Mouse (Mus musculus) limb, embryonic 14.5 days (tissue): Measurements from ENCODE around the gene Tns1. TPM values are rescaled to one million over a fixed set of nuclear protein-coding genes. Genes with fewer than 3 reads are reported as not detected.
A peak's percentile ranks its signal among the peaks of the same experiment; 100 is the strongest.
"Not testable (repeated sequence)": the region's sequence is repeated elsewhere in the genome, so short reads cannot be mapped to it uniquely, and the experiment has no call there.

Experiments
- ATAC-seq: fragments of 200-750 bp; cut with Nextera tagmentation; 2 replicates; pipeline ENCODE4 v1.8.0; 2017; ENCODE audit warnings: low read depth, moderate number of reproducible peaks, moderate TSS enrichment; ENCODE audit not compliant: low FRiP score
- DNase-seq: peaks from one replicate; pipeline ENCODE4 v3.0.0-alpha.2; 2015; ENCODE audit warnings: low spot score
- H3K27ac ChIP-seq: fragments of 300-500 bp; sonication (generic); replicated peaks from 2 replicates; pipeline ENCODE4 v1.5.1; 2014; ENCODE audit warnings: low read depth, mild to moderate bottlenecking, low read length, moderate library complexity, mixed read lengths
- H3K27me3 ChIP-seq: fragments of 300-500 bp; sonication (generic); 2 replicates; pipeline ENCODE4 v1.6.1; 2014; ENCODE audit warnings: low read length, mixed read lengths; ENCODE audit not compliant: control insufficient read depth, insufficient read depth
- H3K36me3 ChIP-seq: fragments of 300-500 bp; sonication (generic); 2 replicates; pipeline ENCODE4 v1.6.1; 2014; ENCODE audit warnings: mild to moderate bottlenecking, low read length, moderate library complexity, mixed read lengths; ENCODE audit not compliant: control insufficient read depth, insufficient read depth
- H3K4me1 ChIP-seq: fragments of 300-500 bp; sonication (generic); 2 replicates; pipeline ENCODE4 v1.6.1; 2014; ENCODE audit warnings: antibody characterized with exemption, low read length, mixed read lengths; ENCODE audit not compliant: control insufficient read depth, insufficient read depth
- H3K4me2 ChIP-seq: fragments of 300-500 bp; sonication (generic); replicated peaks from 2 replicates; pipeline ENCODE4 v1.6.1; 2014; ENCODE audit warnings: low read depth, mild to moderate bottlenecking, low read length, moderate library complexity; ENCODE audit not compliant: severe bottlenecking
- H3K4me3 ChIP-seq: fragments of 300-500 bp; sonication (generic); replicated peaks from 2 replicates; pipeline ENCODE4 v1.5.1; 2014; ENCODE audit warnings: low read length
- H3K9ac ChIP-seq: fragments of 300-500 bp; sonication (generic); 2 replicates; pipeline ENCODE4 v1.6.1; 2014; ENCODE audit warnings: mild to moderate bottlenecking, low read depth, low read length, moderate library complexity; ENCODE audit not compliant: severe bottlenecking
- H3K9me3 ChIP-seq: fragments of 300-500 bp; sonication (generic); 2 replicates; pipeline ENCODE4 v1.6.1; 2016; ENCODE audit warnings: low read length; ENCODE audit not compliant: control insufficient read depth
- POLR2A ChIP-seq: fragments of 200-500 bp; IDR thresholded peaks from 2 replicates; pipeline ENCODE4 v1.8.0; 2012; ENCODE audit warnings: inconsistent platforms, mild to moderate bottlenecking, moderate library complexity, borderline replicate concordance; ENCODE audit not compliant: insufficient read depth, insufficient read length; ENCODE audit errors: extremely low read depth
- WGBS: fragments of 180-500 bp; shearing (Covaris S2); extraction: QIAGEN DNeasy Blood & Tissue Kit; methylation state at CpG from one replicate; pipeline ENCODE4 v1.1.7; 2014; 5-methylcytosine and 5-hydroxymethylcytosine counted together
- polyA plus RNA-seq, 2 experiments: library from polyadenylated mRNA; depleted of rRNA in 1 of 2; stranded (reverse) in 1 of 2; unstranded in 1 of 2; fragments of >200 nt; fragmentation: Nextera tagmentation in 1 of 2; extraction: Ambion mirVana in 1 of 2; gene quantifications; 2 replicates each; pipeline versions ENCODE4 v1.2.1 to v1.2.3; 2012 to 2014

Gene Tns1
- polyA plus RNA-seq, 2 experiments, result 38.0 to 51.3 TPM

DNA sequence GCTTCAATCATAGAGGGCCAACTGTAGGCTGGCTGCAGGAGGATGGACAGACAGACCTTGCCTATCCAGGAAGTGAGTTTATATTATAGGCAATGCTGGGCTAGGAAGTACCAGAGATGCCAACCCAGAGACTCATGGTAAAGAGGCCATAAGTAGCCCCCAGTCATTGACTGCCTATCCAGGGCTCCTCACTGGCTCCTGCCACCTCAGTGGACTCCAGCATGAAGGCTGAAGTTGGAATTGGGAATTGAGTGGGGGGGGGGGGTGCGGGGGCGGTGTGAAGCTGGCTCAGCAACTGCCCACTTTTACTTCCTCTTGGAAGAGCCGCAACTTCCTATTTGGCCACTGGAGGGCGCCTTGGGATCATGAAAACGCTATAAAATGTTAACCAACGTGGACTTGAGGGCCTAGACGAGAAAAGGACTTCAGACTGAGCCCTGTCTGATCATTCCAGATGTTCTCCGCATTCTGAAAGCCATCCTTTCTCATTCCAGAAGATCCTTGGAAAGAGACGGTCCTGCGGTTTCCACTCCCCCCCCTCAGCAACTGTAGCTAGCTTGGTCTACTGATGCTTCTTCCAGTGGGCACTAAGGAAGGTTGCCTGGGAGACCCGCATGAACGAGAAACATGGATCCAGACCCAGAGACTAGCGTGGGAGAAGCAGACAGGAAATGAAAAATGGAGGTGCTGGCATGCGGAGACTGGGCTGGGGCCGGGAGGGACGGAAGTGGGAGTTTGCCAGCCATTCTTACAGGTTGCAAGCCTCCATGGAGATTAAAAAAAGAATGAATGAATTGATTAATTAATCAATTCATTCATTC, 221.9 kb downstream of the Tns1 start:
- no peak for TF ChIP-seq POLR2A
- peak overlapping the region; percentile 50; the same call in 1 of the 2 replicates for H3K27ac ChIP-seq
- no peak overlapping the region for H3K9ac ChIP-seq
- no peaks in the 10 kb centered on the region for H3K9me3 ChIP-seq
- 12% methylated on average over 15 of the region's 16 CpGs for WGBS
- peak overlapping the region; percentile 13; the same call in 1 of the 2 replicates for H3K4me2 ChIP-seq
- no peak overlapping the region for H3K4me3 ChIP-seq
- peaks cover 19% of the 10 kb centered on the region for H3K4me1 ChIP-seq
- H3K27me3 ChIP-seq, result no peaks in the 10 kb centered on the region
- no peaks in the 10 kb centered on the region for H3K36me3 ChIP-seq
- DNase-seq (peak; percentile 84), ATAC-seq (peak; percentile 62; the same call in 1 of the 2 replicates)

DNA sequence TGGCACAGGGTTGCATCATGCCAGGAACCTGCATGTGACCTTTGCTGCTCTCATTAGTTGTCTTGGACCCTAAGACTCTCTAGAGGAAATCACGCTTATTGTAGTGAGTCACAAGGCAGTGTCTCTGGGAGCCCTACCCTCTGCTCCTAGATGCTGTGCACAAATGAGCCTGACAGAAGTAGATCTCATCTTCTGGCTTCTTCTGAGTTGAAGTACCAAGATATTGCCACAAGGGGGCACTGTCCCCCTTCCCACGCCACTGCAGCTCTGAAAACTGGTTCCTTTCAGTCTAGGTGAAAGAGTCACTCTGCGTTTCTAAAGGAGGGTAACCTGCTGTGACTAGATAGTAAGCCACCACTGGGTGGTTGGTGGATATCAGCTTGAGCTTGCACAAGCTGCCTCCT, 222.8 kb downstream of the Tns1 start:
- Histone ChIP-seq H3K9me3 (no peaks in the 10 kb centered on the region), H3K9ac (no peak overlapping the region), H3K27me3 (no peaks in the 10 kb centered on the region), H3K4me1 (peaks cover 19% of the 10 kb centered on the region), H3K27ac (no peak overlapping the region), H3K4me2 (no peak overlapping the region), H3K4me3 (no peak overlapping the region), H3K36me3 (no peaks in the 10 kb centered on the region)
- DNase-seq, result peak; percentile 76
- peak; percentile 34; the same call in 1 of the 2 replicates for ATAC-seq
- no peak for TF ChIP-seq POLR2A
- whole genome bisulfite sequencing, result 19% methylated on average over 3 of the region's 3 CpGs

DNA sequence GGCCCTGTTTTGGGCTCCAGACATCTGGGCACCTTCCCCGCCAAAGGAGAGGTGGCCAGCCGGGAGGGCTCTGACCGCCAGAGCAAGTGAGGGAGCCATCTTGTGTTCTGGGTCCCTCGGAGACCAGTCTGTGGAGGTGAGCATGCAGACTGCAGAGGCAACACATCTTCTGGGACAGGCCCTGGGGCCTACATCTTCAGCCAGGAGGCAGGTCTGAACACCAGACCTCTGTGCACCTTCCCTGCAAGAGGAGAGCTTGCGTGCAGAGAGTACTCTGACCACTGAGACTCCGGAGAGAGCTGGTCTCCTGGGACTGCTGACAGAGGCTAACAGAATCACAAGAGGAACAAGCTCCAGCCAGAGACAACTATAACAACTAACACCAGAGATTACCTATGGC, 228.8 kb downstream of the Tns1 start:
- ATAC-seq, result not testable (repeated sequence)

DNA sequence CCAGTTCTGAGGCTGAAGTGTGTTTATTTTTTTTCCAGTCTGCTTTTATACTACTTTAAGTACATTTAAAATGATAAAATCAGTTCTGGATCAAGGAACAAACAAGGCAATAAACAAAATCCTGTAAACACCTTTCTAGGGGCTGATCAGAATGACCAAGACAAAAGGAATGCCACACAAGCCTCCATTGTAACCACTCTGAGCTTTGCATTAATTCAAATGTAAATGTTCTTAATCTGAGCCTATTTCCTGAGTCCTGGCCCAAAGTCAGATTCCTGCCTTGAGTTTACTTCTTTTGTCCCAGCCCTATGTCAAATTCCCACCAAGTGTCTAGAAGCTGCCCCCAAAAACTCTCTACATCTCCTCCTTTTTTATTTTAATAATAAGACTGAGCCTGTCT, 243.5 kb downstream of the Tns1 start:
- no peak for TF ChIP-seq POLR2A
- Histone ChIP-seq H3K4me2 (no peak overlapping the region), H3K4me3 (no peak overlapping the region), H3K9me3 (peaks cover 3% of the 10 kb centered on the region; the same call in 1 of the 2 replicates), H3K9ac (no peak overlapping the region), H3K27me3 (no peaks in the 10 kb centered on the region), H3K27ac (no peak overlapping the region), H3K36me3 (no peaks in the 10 kb centered on the region), H3K4me1 (no peaks in the 10 kb centered on the region)
- ATAC-seq (no peak), DNase-seq (no peak)

More for the DNA sequence above, 228.8 kb downstream of the Tns1 start:
- H3K36me3 ChIP-seq, DNase-seq, H3K9ac ChIP-seq, H3K27ac ChIP-seq, H3K4me2 ChIP-seq, H3K4me1 ChIP-seq, H3K4me3 ChIP-seq, H3K9me3 ChIP-seq, H3K27me3 ChIP-seq: not testable (repeated sequence)
- WGBS, result 92% methylated on average over 6 of the region's 6 CpGs

DNA sequence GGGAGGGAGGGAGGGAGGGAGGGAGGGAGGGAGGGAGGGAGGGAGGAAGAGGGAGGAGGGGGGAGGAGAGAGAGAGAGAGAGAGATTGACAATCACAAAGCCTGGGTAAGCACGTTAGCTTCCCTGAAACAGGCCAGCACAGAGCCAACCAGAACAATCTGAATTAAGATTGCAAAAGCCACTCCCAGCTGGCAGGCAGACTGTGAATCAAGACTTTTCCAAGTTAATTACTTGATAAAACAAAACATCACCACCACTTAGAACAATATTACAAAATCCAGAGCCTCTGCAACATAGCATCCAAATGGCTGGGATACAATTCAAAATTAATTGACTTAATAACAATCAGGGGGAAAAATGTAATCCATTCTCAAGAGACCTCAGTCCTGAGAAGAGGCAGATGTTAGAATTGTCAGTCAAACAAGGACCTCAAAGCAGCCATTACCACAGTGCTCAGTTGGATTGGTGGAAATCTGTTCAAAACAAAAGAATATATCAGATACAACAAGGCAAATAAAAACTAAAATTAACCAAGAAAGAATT, 248.5 kb downstream of the Tns1 start:
- no peak for TF ChIP-seq POLR2A
- H3K27ac ChIP-seq, result no peak overlapping the region

More for the DNA sequence above, 248.5 kb downstream of the Tns1 start:
- DNase-seq, result no peak
- WGBS, result 18% methylated on average over 1 of the region's 1 CpGs
- Histone ChIP-seq H3K27me3 (no peaks in the 10 kb centered on the region), H3K36me3 (no peaks in the 10 kb centered on the region), H3K4me1 (no peaks in the 10 kb centered on the region), H3K9ac (no peak overlapping the region), H3K9me3 (peaks cover 3% of the 10 kb centered on the region; the same call in 1 of the 2 replicates), H3K4me2 (no peak overlapping the region), H3K4me3 (no peak overlapping the region)
- ATAC-seq, result no peak
